Mouse (Mus musculus) stomach, embryonic 16.5 days (tissue): ENCODE results near the gene Izumo4. TPM values are rescaled to one million over a fixed set of nuclear protein-coding genes. Genes with fewer than 3 reads are reported as not detected.
A peak's percentile ranks its signal among the peaks of the same experiment; 100 is the strongest.

Experiments
- ATAC-seq: fragments of 200-750 bp; cut with Nextera tagmentation; 2 replicates; pipeline ENCODE4 v1.8.0; 2017; ENCODE audit warnings: moderate number of reproducible peaks, moderate TSS enrichment; ENCODE audit not compliant: insufficient read depth, low FRiP score
- H3K27ac ChIP-seq: fragments of 300-500 bp; sonication (generic); 2 replicates; pipeline ENCODE4 v1.5.1; 2014; ENCODE audit warnings: low read length
- H3K27me3 ChIP-seq: fragments of 300-500 bp; sonication (generic); 2 replicates; pipeline ENCODE4 v1.6.1; 2014; ENCODE audit warnings: low read length, control low read depth, mixed read lengths; ENCODE audit not compliant: control insufficient read depth, insufficient read depth
- H3K36me3 ChIP-seq: fragments of 300-500 bp; sonication (generic); 2 replicates; pipeline ENCODE4 v1.6.1; 2014; ENCODE audit warnings: low read length; ENCODE audit not compliant: control insufficient read depth, insufficient read depth
- H3K4me1 ChIP-seq: fragments of 300-500 bp; sonication (generic); 2 replicates; pipeline ENCODE4 v1.6.1; 2014; ENCODE audit warnings: low read length, control low read depth, mixed read lengths; ENCODE audit not compliant: control insufficient read depth, insufficient read depth
- H3K4me2 ChIP-seq: fragments of 300-500 bp; sonication (generic); 2 replicates; pipeline ENCODE4 v1.6.1; 2014; ENCODE audit warnings: low read depth, low read length, mixed read lengths
- H3K4me3 ChIP-seq: fragments of 300-500 bp; sonication (generic); replicated peaks from 2 replicates; pipeline ENCODE4 v1.5.1; 2014; ENCODE audit warnings: mild to moderate bottlenecking, low read length
- H3K9ac ChIP-seq: fragments of 300-500 bp; sonication (generic); 2 replicates; pipeline ENCODE4 v1.6.1; 2014; ENCODE audit warnings: low read length
- H3K9me3 ChIP-seq: fragments of 300-500 bp; sonication (generic); replicated peaks from 2 replicates; pipeline ENCODE4 v1.6.1; 2016; ENCODE audit warnings: low read length, control low read depth; ENCODE audit not compliant: control insufficient read depth
- WGBS: fragments of 180-500 bp; shearing (Covaris S2); extraction: QIAGEN DNeasy Blood & Tissue Kit; methylation state at CpG from one replicate; pipeline ENCODE4 v1.1.7; 2014; 5-methylcytosine and 5-hydroxymethylcytosine counted together
- polyA plus RNA-seq: library from polyadenylated mRNA; unstranded; fragments of >200 nt; fragmentation: Nextera tagmentation; extraction: Ambion mirVana; gene quantifications from 2 replicates; pipeline ENCODE4 v1.2.1, GENCODE M21; 2015

Gene Izumo4
- polyA plus RNA-seq, 1 experiment from 2014 or later: 28.7 TPM

DNA sequence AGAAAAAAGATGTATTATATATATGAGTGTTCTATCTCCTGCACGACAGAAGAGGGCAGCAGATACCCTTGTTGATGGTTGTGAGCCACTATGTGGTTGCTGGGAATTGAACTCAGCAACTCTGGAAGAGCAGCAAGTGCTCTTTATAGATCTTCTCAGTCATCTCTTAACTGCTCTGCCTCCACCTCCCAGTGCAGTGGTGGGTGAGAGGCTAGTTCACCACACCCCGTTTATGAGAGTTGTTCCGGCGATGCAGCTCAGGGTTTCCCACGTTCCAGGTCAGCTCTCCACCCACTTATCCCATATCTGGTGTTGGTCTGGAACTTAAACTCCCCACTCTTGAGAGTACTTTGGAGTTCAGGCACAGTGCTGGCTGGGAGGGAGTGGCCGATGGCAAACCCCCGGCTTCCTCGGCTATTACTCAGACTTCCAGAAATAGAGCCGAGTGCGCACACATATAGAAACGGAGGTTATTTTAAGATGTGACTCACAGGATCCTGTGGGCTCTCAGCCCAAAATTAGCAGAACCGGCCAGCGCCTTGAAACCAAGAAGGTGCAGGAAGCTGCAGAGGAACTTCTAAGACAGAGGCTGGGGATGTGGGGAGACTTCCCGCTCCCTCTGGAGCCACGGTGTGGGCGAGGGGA, 49.3 kb downstream of the Izumo4 start:
- WGBS: 6% methylated on average over 16 of the region's 16 CpGs
- Histone ChIP-seq H3K9ac (peak overlapping the region; percentile 65), H3K9me3 (no peaks in the 10 kb centered on the region), H3K4me2 (peak overlapping the region; percentile 55), H3K4me1 (peaks cover 25% of the 10 kb centered on the region), H3K4me3 (peak overlapping the region; percentile 36), H3K36me3 (no peaks in the 10 kb centered on the region), H3K27me3 (no peaks in the 10 kb centered on the region), H3K27ac (peak overlapping the region; percentile 96)
- ATAC-seq: peak; percentile 59

- peak overlapping the region; percentile 96 for H3K27ac ChIP-seq
- H3K27me3 ChIP-seq: no peaks in the 10 kb centered on the region
- H3K9me3 ChIP-seq: no peaks in the 10 kb centered on the region
- peaks cover 33% of the 10 kb centered on the region for H3K4me1 ChIP-seq
- no peaks in the 10 kb centered on the region for H3K36me3 ChIP-seq
- peak overlapping the region; percentile 65 for H3K9ac ChIP-seq
- peak overlapping the region; percentile 55 for H3K4me2 ChIP-seq
- H3K4me3 ChIP-seq: peak overlapping the region; percentile 36
- peak; percentile 75 for ATAC-seq
- 4% methylated on average over 6 of the region's 6 CpGs for WGBS
Measured at GRCm38 (mm10) chr10:80752079-80752625, 50.2 kb downstream of the Izumo4 start.

DNA sequence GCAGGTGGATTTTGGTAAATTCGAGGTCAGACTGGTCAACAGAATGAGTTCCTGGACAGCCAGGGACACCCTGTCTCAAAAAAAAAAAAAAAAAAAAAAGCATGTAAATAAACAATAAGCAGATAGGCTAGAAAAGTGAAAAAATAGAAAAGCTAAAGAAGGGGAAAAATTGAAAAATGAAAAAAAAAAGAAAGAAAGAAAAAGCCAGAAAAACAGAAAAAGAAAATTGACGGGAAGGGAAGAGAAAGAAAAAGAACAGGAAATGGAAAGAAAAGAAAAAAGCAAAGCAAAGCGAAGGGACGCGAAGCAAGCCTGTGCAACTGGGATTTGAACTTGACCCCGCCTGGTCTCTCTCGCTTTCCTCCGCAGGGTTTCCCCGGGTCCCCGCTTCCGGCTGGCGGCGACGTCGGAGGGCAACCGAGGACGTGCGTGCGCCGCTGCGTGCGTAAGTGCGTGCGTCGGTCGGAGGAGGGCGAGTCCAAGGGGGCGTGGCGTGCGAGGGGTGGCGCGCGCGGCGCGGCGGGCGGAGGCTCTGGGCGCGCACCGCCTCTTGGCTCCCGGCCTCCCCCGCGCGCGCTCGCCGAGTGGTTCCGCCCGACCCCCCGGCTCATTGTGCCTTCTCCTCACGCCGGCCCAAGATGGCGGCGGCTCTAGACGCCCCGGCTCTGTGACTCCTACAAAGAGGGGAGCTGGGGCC, 52.8 kb downstream of the Izumo4 start, which contains the start of gene Dot1l:
Gene Dot1l, plus strand, starts transcription at position 613 of the 697 bp plus-strand sequence.
- Histone ChIP-seq H3K4me3 (peak within 1 kb of the TSS; percentile 92), H3K36me3 (no peaks in the 10 kb centered on the region), H3K27ac (peak within 1 kb of the TSS; percentile 62), H3K4me1 (peaks cover 45% of the 10 kb centered on the region), H3K9me3 (no peaks in the 10 kb centered on the region), H3K9ac (peak within 1 kb of the TSS; percentile 95), H3K27me3 (no peaks in the 10 kb centered on the region), H3K4me2 (peak within 1 kb of the TSS; percentile 98)
- peak; percentile 92 for ATAC-seq
- WGBS: 1% methylated on average over 55 of the region's 57 CpGs

Other genes starting within 250 kb of the Izumo4 start
- gene Onecut3, start 207.3 kb upstream of the Izumo4 start, polyA plus RNA-seq: 0.06 and 0.08 TPM in 2 replicates
- 0.12 and 0.21 TPM in 2 replicates for gene Atp8b3, start 163.1 kb upstream of the Izumo4 start, polyA plus RNA-seq
- 16.7 TPM in 2 replicates for gene Rexo1, start 140.6 kb upstream of the Izumo4 start, polyA plus RNA-seq
- gene Klf16, start 124.9 kb upstream of the Izumo4 start, polyA plus RNA-seq: 8.4 and 8.7 TPM in 2 replicates
- gene Abhd17a, start 111.8 kb upstream of the Izumo4 start, polyA plus RNA-seq: 42.9 and 44.3 TPM in 2 replicates
- gene Scamp4, start 99.3 kb upstream of the Izumo4 start, polyA plus RNA-seq: 92.1 and 99.9 TPM in 2 replicates
- 5.6 and 6.7 TPM in 2 replicates for gene Adat3, start 99.3 kb upstream of the Izumo4 start, polyA plus RNA-seq
- gene Gm49322, start 96.2 kb upstream of the Izumo4 start, polyA plus RNA-seq: 3.7 and 4.8 TPM in 2 replicates
- 18.1 TPM in 2 replicates for gene Csnk1g2, start 79.3 kb upstream of the Izumo4 start, polyA plus RNA-seq
- gene Btbd2, start 45.1 kb upstream of the Izumo4 start, polyA plus RNA-seq: 11.5 and 12.7 TPM in 2 replicates
- 42.8 and 45.1 TPM in 2 replicates for gene Mknk2, start 24.1 kb upstream of the Izumo4 start, polyA plus RNA-seq
- 51.6 and 57.5 TPM in 2 replicates for gene Mob3a, start 207 bp upstream of the Izumo4 start, polyA plus RNA-seq
- gene Ap3d1, start 40.1 kb downstream of the Izumo4 start, polyA plus RNA-seq: 62.5 and 66.3 TPM in 2 replicates
- 11.8 and 13.9 TPM in 2 replicates for gene Dot1l, start 53.0 kb downstream of the Izumo4 start, polyA plus RNA-seq
- 51.3 and 53.7 TPM in 2 replicates for gene Sf3a2, start 96.0 kb downstream of the Izumo4 start, polyA plus RNA-seq
- gene Plekhj1, start 96.4 kb downstream of the Izumo4 start, polyA plus RNA-seq: 102 and 114 TPM in 2 replicates
- not detected in 2 replicates for gene Amh, start 103.1 kb downstream of the Izumo4 start, polyA plus RNA-seq
- gene Jsrp1, start 111.3 kb downstream of the Izumo4 start, polyA plus RNA-seq: 0.65 and 8.4 TPM in 2 replicates
- 1,560 and 1,582 TPM in 2 replicates for gene Oaz1, start 124.5 kb downstream of the Izumo4 start, polyA plus RNA-seq
- 0.05 and 0.12 TPM in 2 replicates for gene Lingo3, start 141.9 kb downstream of the Izumo4 start, polyA plus RNA-seq
- gene Lsm7, start 153.0 kb downstream of the Izumo4 start, polyA plus RNA-seq: 192 and 210 TPM in 2 replicates
- 40.0 and 42.7 TPM in 2 replicates for gene Sppl2b, start 153.1 kb downstream of the Izumo4 start, polyA plus RNA-seq
- gene Tmprss9, start 169.7 kb downstream of the Izumo4 start, polyA plus RNA-seq: 0.06 TPM in 1 of 2 replicates, not detected in the other
- gene Timm13, start 198.8 kb downstream of the Izumo4 start, polyA plus RNA-seq: 288 and 309 TPM in 2 replicates
- gene Lmnb2, start 216.1 kb downstream of the Izumo4 start, polyA plus RNA-seq: 43.4 and 43.9 TPM in 2 replicates
- gene Gadd45b, start 227.9 kb downstream of the Izumo4 start, polyA plus RNA-seq: 34.8 and 40.9 TPM in 2 replicates